8 mouse cellular contexts compared by ENCODE assay signal in genomic region chr17:31685514-31686224, GRCm38 (mm10). TPM values are rescaled to one million over a fixed set of nuclear protein-coding genes. Genes with fewer than 3 reads are reported as not detected.
DNase-seq lines count a peak whose midpoint lies in the region; ATAC-seq and TF ChIP-seq lines count a peak whose summit lies in the region.

No protein-coding gene starts in this region.

- H3K4me1 ChIP-seq in embryonic facial prominence, embryonic 12.5 days, result peaks cover 12% of the 10 kb centered on the region
- H3K4me1 ChIP-seq in heart, adult 2 months (ENCODE audit: control insufficient read depth, insufficient read depth, low read length), result peaks cover 5% of the 10 kb centered on the region
- peaks cover 18% of the 10 kb centered on the region for H3K4me1 ChIP-seq in kidney, adult 2 months (ENCODE audit: control insufficient read depth, insufficient read depth, low read length)
- peaks cover 7% of the 10 kb centered on the region for H3K4me1 ChIP-seq in limb, embryonic 11.5 days (ENCODE audit: control insufficient read depth, insufficient read depth, low read length)
- H3K4me1 ChIP-seq in midbrain, embryonic 16.5 days (ENCODE audit: control insufficient read depth, insufficient read depth, low read length), result peaks cover 9% of the 10 kb centered on the region

- peak; percentile 14; the same call in 1 of the 2 replicates for ATAC-seq in embryonic facial prominence, embryonic 12.5 days (ENCODE audit: insufficient number of reproducible peaks, insufficient read depth, low FRiP score, low TSS enrichment)
- peak; percentile 58; the same call in 1 of the 2 replicates for ATAC-seq in limb, embryonic 11.5 days (ENCODE audit: insufficient number of reproducible peaks, low FRiP score, low TSS enrichment, low read depth)
- peak; percentile 87 for ATAC-seq in midbrain, embryonic 16.5 days

- TF ChIP-seq POLR2A in heart, adult 2 months (IDR thresholded peaks at IDR 0.05; ENCODE audit: insufficient read depth, low read depth, low read length), result no peak
- TF ChIP-seq POLR2A in kidney, adult 2 months (IDR thresholded peaks at IDR 0.05; ENCODE audit: low read depth, low read length), result no peak

- peak; percentile 51 for DNase-seq in 3134 (ENCODE audit: extremely low read depth, insufficient read length, low spot score)
- peak; percentile 73 for DNase-seq in adrenal gland, postnatal 25 days
- peak; percentile 82 to 83 for DNase-seq in heart, adult 2 months
- DNase-seq in kidney, adult 2 months, result peak; percentile 93
- DNase-seq in limb, embryonic 11.5 days (ENCODE audit: low spot score), result peak; percentile 91
- DNase-seq in spleen, postnatal 10 days (ENCODE audit: low spot score in 2 of 2), result peak; percentile 62 to 83

- H3K79me2 ChIP-seq in heart, adult 2 months (replicated peaks; ENCODE audit: control insufficient read depth, insufficient read depth, low read length), result no peaks in the 10 kb centered on the region

- peak overlapping the region; percentile 40 for H3K4me2 ChIP-seq in embryonic facial prominence, embryonic 12.5 days (replicated peaks)
- peak overlapping the region; percentile 10; the same call in 1 of the 2 replicates for H3K4me2 ChIP-seq in limb, embryonic 11.5 days (ENCODE audit: low read depth, severe bottlenecking)
- peak overlapping the region; percentile 26; the same call in 1 of the 2 replicates for H3K4me2 ChIP-seq in midbrain, embryonic 16.5 days (ENCODE audit: low read length)

- no peaks in the 10 kb centered on the region for H3K27me3 ChIP-seq in embryonic facial prominence, embryonic 12.5 days
- H3K27me3 ChIP-seq in heart, adult 2 months (ENCODE audit: control insufficient read depth, insufficient read depth, low read length), result no peaks in the 10 kb centered on the region
- H3K27me3 ChIP-seq in kidney, adult 2 months (replicated peaks; ENCODE audit: control insufficient read depth, insufficient read depth, low read length), result no peaks in the 10 kb centered on the region
- H3K27me3 ChIP-seq in limb, embryonic 11.5 days (ENCODE audit: control insufficient read depth, insufficient read depth, low read length), result no peaks in the 10 kb centered on the region
- H3K27me3 ChIP-seq in midbrain, embryonic 16.5 days (ENCODE audit: control insufficient read depth, insufficient read depth, low read depth, low read length), result no peaks in the 10 kb centered on the region

- intact Hi-C loops in heart, adult 2 months (cut with DNase I), result loop anchor here (1.0 to 5.0 kb wide), 5 partner anchors 169 to 522 kb away; partner anchors contain the start of gene Sik1

- no peaks in the 10 kb centered on the region for H3K36me3 ChIP-seq in embryonic facial prominence, embryonic 12.5 days
- no peaks in the 10 kb centered on the region for H3K36me3 ChIP-seq in heart, adult 2 months (ENCODE audit: control insufficient read depth, insufficient read depth, low read length)
- H3K36me3 ChIP-seq in kidney, adult 2 months (ENCODE audit: control insufficient read depth, insufficient read depth, low read length), result no peaks in the 10 kb centered on the region
- H3K36me3 ChIP-seq in limb, embryonic 11.5 days (ENCODE audit: control insufficient read depth, insufficient read depth, low read length), result no peaks in the 10 kb centered on the region
- no peaks in the 10 kb centered on the region for H3K36me3 ChIP-seq in midbrain, embryonic 16.5 days (ENCODE audit: control insufficient read depth, insufficient read depth, low read length)

- H3K9me3 ChIP-seq in embryonic facial prominence, embryonic 12.5 days, result no peaks in the 10 kb centered on the region
- no peaks in the 10 kb centered on the region for H3K9me3 ChIP-seq in limb, embryonic 11.5 days (ENCODE audit: control insufficient read depth, low read length)
- H3K9me3 ChIP-seq in midbrain, embryonic 16.5 days (replicated peaks; ENCODE audit: control insufficient read depth, low read length, poor library complexity, severe bottlenecking), result no peaks in the 10 kb centered on the region

- TF ChIP-seq EP300 in heart, adult 2 months (IDR thresholded peaks at IDR 0.05; ENCODE audit: insufficient read depth, low read depth, low read length), result peak; percentile 89; the same call in 1 of the 2 replicates

- no peak overlapping the region for H3K4me3 ChIP-seq in embryonic facial prominence, embryonic 12.5 days
- H3K4me3 ChIP-seq in heart, adult 2 months, result no peak overlapping the region
- H3K4me3 ChIP-seq in kidney, adult 2 months (ENCODE audit: insufficient read depth, low read depth, low read length), result no peak overlapping the region
- H3K4me3 ChIP-seq in limb, embryonic 11.5 days (ENCODE audit: low read depth, low read length), result no peak overlapping the region
- no peak overlapping the region for H3K4me3 ChIP-seq in midbrain, embryonic 16.5 days (ENCODE audit: low read depth, low read length)

- peak; percentile 96 for TF ChIP-seq CTCF in heart, adult 2 months (IDR thresholded peaks at IDR 0.05)
- TF ChIP-seq CTCF in kidney, adult 2 months (conservative IDR thresholded peaks at IDR 0.05; ENCODE audit: insufficient read depth, insufficient read length, low read depth, low read length), result peak; percentile 95

- WGBS in embryonic facial prominence, embryonic 12.5 days, result 14% methylated on average over 17 of the region's 17 CpGs
- WGBS in heart, adult 2 months, result 6% methylated on average over 17 of the region's 17 CpGs
- 12% methylated on average over 17 of the region's 17 CpGs for WGBS in kidney, adult 2 months
- WGBS in limb, embryonic 11.5 days, result 19% methylated on average over 17 of the region's 17 CpGs
- WGBS in midbrain, embryonic 16.5 days, result 14% methylated on average over 17 of the region's 17 CpGs

- 0 out of 2 replicates have a peak overlapping the region, but pooled peaks have one; percentile 27 for H3K9ac ChIP-seq in embryonic facial prominence, embryonic 12.5 days
- H3K9ac ChIP-seq in heart, adult 2 months (ENCODE audit: low read depth, low read length), result 0 out of 2 replicates have a peak overlapping the region, but pooled peaks have one; percentile 3
- no peak overlapping the region; the same call in 1 of the 2 replicates for H3K9ac ChIP-seq in limb, embryonic 11.5 days (ENCODE audit: low read length)
- H3K9ac ChIP-seq in midbrain, embryonic 16.5 days (ENCODE audit: low read depth, low read length), result peak overlapping the region; percentile 35

- peak overlapping the region; percentile 85 for H3K27ac ChIP-seq in embryonic facial prominence, embryonic 12.5 days
- H3K27ac ChIP-seq in heart, adult 2 months, result peak overlapping the region; percentile 77
- H3K27ac ChIP-seq in kidney, adult 2 months (ENCODE audit: insufficient read depth, low read depth, low read length), result peak overlapping the region; percentile 54
- no peak overlapping the region for H3K27ac ChIP-seq in limb, embryonic 11.5 days (replicated peaks; ENCODE audit: low read depth, low read length)
- peak overlapping the region; percentile 65 for H3K27ac ChIP-seq in midbrain, embryonic 16.5 days (ENCODE audit: low read length)

RNA-seq across cellular contexts. Expression of gene Cryaa, which starts 8.1 kb away (rescaled TPM):
- not detected in 2 replicates for total RNA-seq in adrenal gland, postnatal 25 days (2021)
- polyA plus RNA-seq in embryonic facial prominence, embryonic 12.5 days (2016; fragmentation: Nextera tagmentation; extraction: Ambion mirVana), result 112 and 283 TPM in 2 replicates
- total RNA-seq in heart, adult 2 months (2021), result not detected
- 0.31 TPM in 1 of 2 replicates, not detected in the other for polyA plus RNA-seq in heart, adult 2 months (2012; rRNA removed)
- 0.86 and 0.99 TPM in 2 replicates for polyA plus RNA-seq in kidney, adult 2 months (2012; rRNA removed)
- polyA plus RNA-seq in limb, embryonic 11.5 days (2014; fragmentation: Nextera tagmentation; extraction: Ambion mirVana), result not detected in 2 replicates
- polyA plus RNA-seq in midbrain, embryonic 16.5 days (2015; fragmentation: Nextera tagmentation; extraction: Ambion mirVana), result 0.25 TPM in 1 of 2 replicates, not detected in the other

RNA-seq across cellular contexts. Expression of gene U2af1, which starts 27.0 kb away (rescaled TPM):
- 147 and 148 TPM in 2 replicates for total RNA-seq in adrenal gland, postnatal 25 days (2021)
- 378 and 390 TPM in 2 replicates for polyA plus RNA-seq in embryonic facial prominence, embryonic 12.5 days (2016; fragmentation: Nextera tagmentation; extraction: Ambion mirVana)
- total RNA-seq in heart, adult 2 months (2021), result 10 to 100 TPM; 71.9 to 72.5 TPM
- 32.6 and 52.6 TPM in 2 replicates for polyA plus RNA-seq in heart, adult 2 months (2012; rRNA removed)
- 45.0 and 61.3 TPM in 2 replicates for polyA plus RNA-seq in kidney, adult 2 months (2012; rRNA removed)
- 230 and 242 TPM in 2 replicates for polyA plus RNA-seq in limb, embryonic 11.5 days (2014; fragmentation: Nextera tagmentation; extraction: Ambion mirVana)
- polyA plus RNA-seq in midbrain, embryonic 16.5 days (2015; fragmentation: Nextera tagmentation; extraction: Ambion mirVana), result 194 and 198 TPM in 2 replicates

RNA-seq across cellular contexts. Expression of gene Cbs, which starts 48.6 kb away (rescaled TPM):
- 6.2 and 8.5 TPM in 2 replicates for total RNA-seq in adrenal gland, postnatal 25 days (2021)
- polyA plus RNA-seq in embryonic facial prominence, embryonic 12.5 days (2016; fragmentation: Nextera tagmentation; extraction: Ambion mirVana), result 2.0 and 2.1 TPM in 2 replicates
- 1 to 10 TPM; 2.4 to 7.0 TPM for total RNA-seq in heart, adult 2 months (2021)
- polyA plus RNA-seq in heart, adult 2 months (2012; rRNA removed), result 0.94 and 1.3 TPM in 2 replicates
- polyA plus RNA-seq in kidney, adult 2 months (2012; rRNA removed), result 140 and 154 TPM in 2 replicates
- polyA plus RNA-seq in limb, embryonic 11.5 days (2014; fragmentation: Nextera tagmentation; extraction: Ambion mirVana), result 1.5 and 3.8 TPM in 2 replicates
- polyA plus RNA-seq in midbrain, embryonic 16.5 days (2015; fragmentation: Nextera tagmentation; extraction: Ambion mirVana), result 4.9 and 8.9 TPM in 2 replicates

Comparison
In these comparisons a context has a peak if more than half of its experiments do, and no peak if none do; other contexts are left out.
1. ATAC-seq: peak in every context shown above with its lines; median percentile 87 in midbrain, embryonic 16.5 days; 58 in limb, embryonic 11.5 days; 14 in embryonic facial prominence, embryonic 12.5 days.
2. RNA of gene Cryaa, which starts 8.1 kb away (polyA plus RNA-seq): 112 to 283 TPM in embryonic facial prominence, embryonic 12.5 days; 0.86 to 0.99 TPM in kidney, adult 2 months, 0.31 TPM in heart, adult 2 months, 0.25 TPM in midbrain, embryonic 16.5 days and not detected in limb, embryonic 11.5 days; every median in the first group is over 10 times any median in the second.
3. RNA of gene Cbs, which starts 48.6 kb away (polyA plus RNA-seq): 140 to 154 TPM in kidney, adult 2 months; 4.9 to 8.9 TPM in midbrain, embryonic 16.5 days, 1.5 to 3.8 TPM in limb, embryonic 11.5 days, 2.0 to 2.1 TPM in embryonic facial prominence, embryonic 12.5 days and 0.94 to 1.3 TPM in heart, adult 2 months; every median in the first group is over 10 times any median in the second.
4. Peak in every context shown above with its lines, with median percentiles within 50 percentile points of each other: DNase-seq and H3K4me2 ChIP-seq.